Mouse (Mus musculus) inflammation-experienced regulatory T-cells, adult 6 months (primary cell): Measurements from ENCODE around the gene Rerg. TPM values are rescaled to one million over a fixed set of nuclear protein-coding genes. Genes with fewer than 3 reads are reported as not detected.

Experiments
- polyA plus RNA-seq, 3 experiments: library from polyadenylated mRNA; unstranded; fragments of 100-300 nt; shearing (Covaris generic); gene quantifications; one replicate each; pipeline ENCODE4 v1.2.1; 2017

Rerg gene
- polyA plus RNA-seq, 3 experiments from 2014 or later, result not detected

Other genes starting within 250 kb of the Rerg start
- gene Erp27, start 248.3 kb downstream of the Rerg start, polyA plus RNA-seq, result 1 to 10 TPM; 1.1 to 2.1 (median 1.1) TPM
- gene Pde6h, start 246.7 kb downstream of the Rerg start, polyA plus RNA-seq, result not detected
- 1,000 to 10,000 TPM; 2,255 to 2,929 (median 2,357) TPM for gene Arhgdib, start 228.6 kb downstream of the Rerg start, polyA plus RNA-seq
- gene Ptpro, start 81.8 kb upstream of the Rerg start, polyA plus RNA-seq, result under 1 TPM in 2 of 3 experiments, not detected in 1; 0.21 to 0.60 TPM